Mouse (Mus musculus) megakaryocyte, embryonic 14.5 days (primary cell): ENCODE data around the gene Hoxc8. TPM values are rescaled to one million over a fixed set of nuclear protein-coding genes. Genes with fewer than 3 reads are reported as not detected.

Experiments used
- H3K27me3 ChIP-seq: replicated peaks from 2 replicates; pipeline ENCODE3; 2012; ENCODE audit warnings: inconsistent platforms
- H3K36me3 ChIP-seq: replicated peaks from 2 replicates; pipeline ENCODE3; 2012; ENCODE audit warnings: low read length, inconsistent platforms, mixed read lengths
- H3K4me1 ChIP-seq: 2 replicates; pipeline ENCODE4 v1.6.1; 2012; ENCODE audit warnings: inconsistent platforms
- H3K4me3 ChIP-seq: replicated peaks from 2 replicates; pipeline ENCODE3; 2012; ENCODE audit warnings: moderate library complexity, mild to moderate bottlenecking, inconsistent platforms
- H3K9me3 ChIP-seq: 2 replicates; pipeline ENCODE4 v1.6.1; 2012; ENCODE audit warnings: inconsistent platforms
- FLI1 ChIP-seq: IDR thresholded peaks from 2 replicates; pipeline ENCODE4 v1.6.1; 2012; ENCODE audit warnings: low read length, inconsistent platforms, mixed read lengths
- GATA1 ChIP-seq: IDR thresholded peaks from 3 replicates; pipeline ENCODE4 v1.6.1; 2012; ENCODE audit warnings: mixed read lengths, low read length, inconsistent platforms, borderline replicate concordance
- polyA plus RNA-seq: library from polyadenylated mRNA; stranded (reverse); fragments of >175 nt; gene quantifications from 2 replicates; pipeline ENCODE4 v1.2.3, GENCODE M21; 2012; ENCODE audit warnings: low replicate concordance; ENCODE audit not compliant: insufficient read depth

Hoxc8 gene
- polyA plus RNA-seq, 1 experiment: 0.04 TPM

GRCm38 (mm10) chr15:103032167-103032566, 41.8 kb downstream of the Hoxc8 start:
- H3K27me3 ChIP-seq: peaks cover 94% of the 10 kb centered on the region
- TF ChIP-seq GATA1 (no peak), FLI1 (no peak)

GRCm38 (mm10) chr15:103032646-103033575, 42.5 kb downstream of the Hoxc8 start:
- TF ChIP-seq FLI1 (no peak), GATA1 (no peak)
- H3K9me3 ChIP-seq: peaks cover 3% of the 10 kb centered on the region; the same call in 1 of the 2 replicates
- H3K27me3 ChIP-seq: peaks cover 94% of the 10 kb centered on the region
- H3K4me3 ChIP-seq: no peak overlapping the region
- H3K36me3 ChIP-seq: no peaks in the 10 kb centered on the region
- H3K4me1 ChIP-seq: peaks cover 12% of the 10 kb centered on the region

More at GRCm38 (mm10) chr15:103032167-103032566, 41.8 kb downstream of the Hoxc8 start:
- no peaks in the 10 kb centered on the region for H3K36me3 ChIP-seq
- H3K4me3 ChIP-seq: no peak overlapping the region
- H3K9me3 ChIP-seq: peaks cover 3% of the 10 kb centered on the region; the same call in 1 of the 2 replicates
- peaks cover 12% of the 10 kb centered on the region for H3K4me1 ChIP-seq

GRCm38 (mm10) chr15:103034043-103034806, 43.8 kb downstream of the Hoxc8 start:
- Histone ChIP-seq H3K27me3 (peaks cover 93% of the 10 kb centered on the region), H3K4me1 (peaks cover 12% of the 10 kb centered on the region), H3K36me3 (no peaks in the 10 kb centered on the region), H3K9me3 (peaks cover 3% of the 10 kb centered on the region; the same call in 1 of the 2 replicates), H3K4me3 (peak overlapping the region; percentile 82)
- no peak for TF ChIP-seq GATA1
- TF ChIP-seq FLI1: no peak

GRCm38 (mm10) chr15:103034807-103035547, 44.6 kb downstream of the Hoxc8 start:
- H3K9me3 ChIP-seq: peaks cover 3% of the 10 kb centered on the region; the same call in 1 of the 2 replicates
- no peak for TF ChIP-seq FLI1
- no peak for TF ChIP-seq GATA1
- peak overlapping the region; percentile 82 for H3K4me3 ChIP-seq
- peaks cover 95% of the 10 kb centered on the region for H3K27me3 ChIP-seq
- peaks cover 12% of the 10 kb centered on the region for H3K4me1 ChIP-seq
- no peaks in the 10 kb centered on the region for H3K36me3 ChIP-seq

- Histone ChIP-seq H3K9me3 (peaks cover 3% of the 10 kb centered on the region; the same call in 1 of the 2 replicates), H3K4me1 (peaks cover 12% of the 10 kb centered on the region), H3K4me3 (no peak overlapping the region), H3K27me3 (peaks cover 95% of the 10 kb centered on the region), H3K36me3 (no peaks in the 10 kb centered on the region)
- TF ChIP-seq GATA1 (no peak), FLI1 (no peak)
These were observed 45.1 kb downstream of the Hoxc8 start for GRCm38 (mm10) chr15:103035548-103035881.

GRCm38 (mm10) chr15:103037579-103037978, 47.2 kb downstream of the Hoxc8 start:
- no peak overlapping the region for H3K4me3 ChIP-seq
- H3K36me3 ChIP-seq: no peaks in the 10 kb centered on the region
- TF ChIP-seq FLI1 (no peak), GATA1 (no peak)
- peaks cover 98% of the 10 kb centered on the region for H3K27me3 ChIP-seq
- peaks cover 12% of the 10 kb centered on the region for H3K4me1 ChIP-seq
- peaks cover 3% of the 10 kb centered on the region; the same call in 1 of the 2 replicates for H3K9me3 ChIP-seq

- no peaks in the 10 kb centered on the region for H3K36me3 ChIP-seq
- TF ChIP-seq FLI1: no peak
- no peak for TF ChIP-seq GATA1
- peaks cover 2% of the 10 kb centered on the region; the same call in 1 of the 2 replicates for H3K9me3 ChIP-seq
- peaks cover 99% of the 10 kb centered on the region for H3K27me3 ChIP-seq
- peaks cover 11% of the 10 kb centered on the region for H3K4me1 ChIP-seq
- H3K4me3 ChIP-seq: no peak overlapping the region
These were observed 48.5 kb downstream of the Hoxc8 start for GRCm38 (mm10) chr15:103038701-103039480.

GRCm38 (mm10) chr15:103039609-103040008, 49.2 kb downstream of the Hoxc8 start:
- Histone ChIP-seq H3K27me3 (peaks cover 99% of the 10 kb centered on the region), H3K4me3 (no peak overlapping the region), H3K9me3 (no peaks in the 10 kb centered on the region), H3K36me3 (no peaks in the 10 kb centered on the region), H3K4me1 (peaks cover 4% of the 10 kb centered on the region)
- TF ChIP-seq GATA1: no peak
- no peak for TF ChIP-seq FLI1

GRCm38 (mm10) chr15:103040601-103041000, 50.2 kb downstream of the Hoxc8 start:
- Histone ChIP-seq H3K27me3 (peaks cover 95% of the 10 kb centered on the region), H3K4me1 (no peaks in the 10 kb centered on the region; the same call in 1 of the 2 replicates), H3K36me3 (no peaks in the 10 kb centered on the region), H3K9me3 (no peaks in the 10 kb centered on the region), H3K4me3 (no peak overlapping the region)
- TF ChIP-seq FLI1 (no peak), GATA1 (no peak)
